Mouse (Mus musculus): ENCODE results near the gene Rpl3.

The Rpl3 gene

GRCm38 (mm10) chr15:80069171-80069570 is 22.5 kb downstream of the Rpl3 start:
- no peak for DNase-seq (ENCODE audit: low read depth, low spot score)

- DNase-seq (ENCODE audit: low read depth, low spot score): no peak
Measured at GRCm38 (mm10) chr15:80066538-80066937, 25.1 kb downstream of the Rpl3 start.

- no peak for DNase-seq (ENCODE audit: low read depth, low spot score)
Measured at GRCm38 (mm10) chr15:80065414-80065813, 26.3 kb downstream of the Rpl3 start.

- no peak for DNase-seq (ENCODE audit: low read depth, low spot score)
Measured at GRCm38 (mm10) chr15:80064965-80065364, 26.7 kb downstream of the Rpl3 start.

GRCm38 (mm10) chr15:80062821-80063220 is 28.8 kb downstream of the Rpl3 start:
- DNase-seq (ENCODE audit: low read depth, low spot score): no peak

- DNase-seq (ENCODE audit: low read depth, low spot score): no peak
Measured at GRCm38 (mm10) chr15:80062339-80062738, 29.3 kb downstream of the Rpl3 start.

- no peak for DNase-seq (ENCODE audit: low read depth, low spot score)
Measured at GRCm38 (mm10) chr15:80061071-80061550, 30.6 kb downstream of the Rpl3 start.

- DNase-seq (ENCODE audit: low read depth, low spot score): no peak
Measured at GRCm38 (mm10) chr15:80060356-80061070, 31.2 kb downstream of the Rpl3 start.

- DNase-seq (ENCODE audit: low read depth, low spot score): no peak
Measured at GRCm38 (mm10) chr15:80059606-80060005, 32.1 kb downstream of the Rpl3 start.

- no peak for DNase-seq (ENCODE audit: low read depth, low spot score)
Measured at GRCm38 (mm10) chr15:80058151-80058550, 33.5 kb downstream of the Rpl3 start.

- DNase-seq (ENCODE audit: low read depth, low spot score): no peak
Measured at GRCm38 (mm10) chr15:80054034-80054710, 37.5 kb downstream of the Rpl3 start.

- DNase-seq (ENCODE audit: low read depth, low spot score): no peak
Measured at GRCm38 (mm10) chr15:80053381-80054033, 38.2 kb downstream of the Rpl3 start.

GRCm38 (mm10) chr15:80051782-80052181 is 39.9 kb downstream of the Rpl3 start:
- no peak for DNase-seq (ENCODE audit: low read depth, low spot score)

GRCm38 (mm10) chr15:80051092-80051761 is 40.4 kb downstream of the Rpl3 start:
- no peak for DNase-seq (ENCODE audit: low read depth, low spot score)

GRCm38 (mm10) chr15:80050093-80050492 is 41.6 kb downstream of the Rpl3 start:
- DNase-seq (ENCODE audit: low read depth, low spot score): no peak

GRCm38 (mm10) chr15:80047973-80048372 is 43.7 kb downstream of the Rpl3 start:
- DNase-seq (ENCODE audit: low read depth, low spot score): no peak

- DNase-seq (ENCODE audit: low read depth, low spot score): no peak
Measured at GRCm38 (mm10) chr15:80047242-80047641, 44.4 kb downstream of the Rpl3 start.

- DNase-seq (ENCODE audit: low read depth, low spot score): no peak
Measured at GRCm38 (mm10) chr15:80045749-80046148, 45.9 kb downstream of the Rpl3 start.

- no peak for DNase-seq (ENCODE audit: low read depth, low spot score)
Measured at GRCm38 (mm10) chr15:80044249-80044648, 47.4 kb downstream of the Rpl3 start.

- no peak for DNase-seq (ENCODE audit: low read depth, low spot score)
Measured at GRCm38 (mm10) chr15:80042152-80042551, 49.5 kb downstream of the Rpl3 start.

GRCm38 (mm10) chr15:80038110-80038391 is 53.6 kb downstream of the Rpl3 start:
- DNase-seq (ENCODE audit: low read depth, low spot score): no peak
